Mouse (Mus musculus) splenic B cell, adult 2 months (primary cell): ENCODE results near the gene 1810010H24Rik.
A peak's percentile ranks its signal among the peaks of the same experiment; 100 is the strongest.
"Not testable (repeated sequence)": the region's sequence is repeated elsewhere in the genome, so short reads cannot be mapped to it uniquely, and the experiment has no call there.

ENCODE experiments used
- DNase-seq: peaks from one replicate; pipeline ENCODE4 v3.0.0-alpha.2; 2011; ENCODE audit warnings: low read depth, low spot score
- H3K27me3 ChIP-seq: 2 replicates; pipeline ENCODE4 v1.6.1; 2012; ENCODE audit warnings: mild to moderate bottlenecking, low read length, moderate library complexity, mixed read lengths; ENCODE audit not compliant: control insufficient read depth, poor library complexity, insufficient read depth, severe bottlenecking
- H3K36me3 ChIP-seq: 2 replicates; pipeline ENCODE4 v1.6.1; 2012; ENCODE audit warnings: mild to moderate bottlenecking, low read length, moderate library complexity, mixed read lengths; ENCODE audit not compliant: control insufficient read depth, poor library complexity, insufficient read depth, severe bottlenecking

Gene 1810010H24Rik

GRCm38 (mm10) chr11:107025411-107026321, at the start of gene 1810010H24Rik:
Gene 1810010H24Rik, plus strand, starts transcription at chr11:107025681.
- no peaks in the 10 kb centered on the region; the same call in 1 of the 2 replicates for H3K27me3 ChIP-seq
- peak; percentile 58 for DNase-seq
- no peaks in the 10 kb centered on the region for H3K36me3 ChIP-seq

GRCm38 (mm10) chr11:106976194-106976593, 49.3 kb upstream of the 1810010H24Rik start:
- Histone ChIP-seq H3K36me3 (no peaks in the 10 kb centered on the region), H3K27me3 (no peaks in the 10 kb centered on the region)
- DNase-seq: no peak

GRCm38 (mm10) chr11:106980455-106980854, 45.0 kb upstream of the 1810010H24Rik start:
- Histone ChIP-seq H3K36me3 (no peaks in the 10 kb centered on the region), H3K27me3 (no peaks in the 10 kb centered on the region)
- peak; percentile 73 for DNase-seq

GRCm38 (mm10) chr11:106981787-106982186, 43.7 kb upstream of the 1810010H24Rik start:
- H3K36me3 ChIP-seq: no peaks in the 10 kb centered on the region; the same call in 1 of the 2 replicates
- no peak for DNase-seq
- H3K27me3 ChIP-seq: no peaks in the 10 kb centered on the region

GRCm38 (mm10) chr11:106982351-106982750, 43.1 kb upstream of the 1810010H24Rik start:
- H3K36me3 ChIP-seq: no peaks in the 10 kb centered on the region; the same call in 1 of the 2 replicates
- peak; percentile 18 for DNase-seq
- no peaks in the 10 kb centered on the region for H3K27me3 ChIP-seq

- not testable (repeated sequence) for DNase-seq, H3K27me3 ChIP-seq, H3K36me3 ChIP-seq
These were observed 39.4 kb upstream of the 1810010H24Rik start for GRCm38 (mm10) chr11:106985979-106986604.

GRCm38 (mm10) chr11:106987384-106987783, 38.1 kb upstream of the 1810010H24Rik start:
- no peak for DNase-seq
- no peaks in the 10 kb centered on the region for H3K27me3 ChIP-seq
- peaks cover 7% of the 10 kb centered on the region for H3K36me3 ChIP-seq

GRCm38 (mm10) chr11:106994246-106995085, 31.0 kb upstream of the 1810010H24Rik start:
- Histone ChIP-seq H3K27me3 (no peaks in the 10 kb centered on the region), H3K36me3 (peaks cover 5% of the 10 kb centered on the region)
- peak; percentile 56 for DNase-seq

- not testable (repeated sequence) for H3K27me3 ChIP-seq, DNase-seq
These were observed 29.0 kb upstream of the 1810010H24Rik start for GRCm38 (mm10) chr11:106996492-106996891.

GRCm38 (mm10) chr11:106997976-106998375, 27.5 kb upstream of the 1810010H24Rik start:
- DNase-seq: no peak
- H3K36me3 ChIP-seq: peaks cover 2% of the 10 kb centered on the region; the same call in 1 of the 2 replicates
- no peaks in the 10 kb centered on the region for H3K27me3 ChIP-seq

More at GRCm38 (mm10) chr11:106996492-106996891, 29.0 kb upstream of the 1810010H24Rik start:
- not testable (repeated sequence) for H3K36me3 ChIP-seq

- Histone ChIP-seq H3K36me3 (peaks cover 2% of the 10 kb centered on the region; the same call in 1 of the 2 replicates), H3K27me3 (no peaks in the 10 kb centered on the region)
- no peak for DNase-seq
These were observed 26.8 kb upstream of the 1810010H24Rik start for GRCm38 (mm10) chr11:106998651-106999150.

GRCm38 (mm10) chr11:106999151-106999948, 26.1 kb upstream of the 1810010H24Rik start, which contains the start of gene Kpna2:
Gene Kpna2, minus strand, starts transcription at chr11:106999541.
- H3K36me3 ChIP-seq: peaks cover 2% of the 10 kb centered on the region; the same call in 1 of the 2 replicates
- no peaks in the 10 kb centered on the region for H3K27me3 ChIP-seq
- peak; percentile 96 for DNase-seq

GRCm38 (mm10) chr11:106999949-107000513, 25.4 kb upstream of the 1810010H24Rik start:
- Histone ChIP-seq H3K27me3 (no peaks in the 10 kb centered on the region), H3K36me3 (0 out of 2 replicates have a peak, but pooled peaks cover 2% of the 10 kb centered on the region)
- no peak for DNase-seq
